Mouse (Mus musculus): ENCODE data around the gene Tmem107.

DNA sequence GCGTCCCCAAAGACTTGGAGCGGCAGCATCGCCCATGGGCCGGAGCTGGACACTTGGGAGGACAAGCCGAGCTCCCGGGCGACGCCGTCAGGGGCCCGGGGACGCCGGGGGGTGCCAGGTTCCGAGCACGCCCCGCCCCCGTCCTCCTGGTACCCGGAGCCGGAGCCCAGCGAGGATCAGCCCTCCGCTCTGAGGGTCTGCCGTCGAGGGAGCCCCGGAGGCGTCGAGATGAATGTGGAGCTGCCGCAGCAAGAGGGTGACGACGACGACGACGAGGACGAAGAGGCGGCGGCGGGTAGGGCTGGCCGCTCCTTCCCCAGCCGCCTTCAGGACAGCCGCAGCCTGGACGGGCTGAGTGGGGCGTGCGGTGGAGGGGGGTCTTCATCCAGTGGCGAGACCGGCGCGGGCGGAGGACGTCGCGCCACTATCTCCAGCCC lies 10.6 kb upstream of the Tmem107 start:
- TF ChIP-seq CTCF (IDR thresholded peaks at IDR 0.05; ENCODE audit: low read depth, low read length) (no peak), TAL1 (conservative IDR thresholded peaks at IDR 0.05; ENCODE audit: low read depth, low read length) (no peak), POLR2AphosphoS5 (IDR thresholded peaks at IDR 0.05; ENCODE audit: insufficient replicate concordance, low read depth, low read length) (no peak), GATA1 (IDR thresholded peaks at IDR 0.05; ENCODE audit: borderline replicate concordance, low read length) (no peak), GATA2 (IDR thresholded peaks at IDR 0.05; ENCODE audit: borderline replicate concordance, low read depth, low read length) (no peak)
